Mouse (Mus musculus) erythroblast, adult 5-6 weeks (primary cell): ENCODE data around the gene Rrp1. TPM values are rescaled to one million over a fixed set of nuclear protein-coding genes. Genes with fewer than 3 reads are reported as not detected.
A peak's percentile ranks its signal among the peaks of the same experiment; 100 is the strongest.
"Not testable (repeated sequence)": the region's sequence is repeated elsewhere in the genome, so short reads cannot be mapped to it uniquely, and the experiment has no call there.

ENCODE experiments used
- ATAC-seq: replicated peaks from 2 replicates; pipeline ENCODE4 v1.8.0; 2016; ENCODE audit warnings: moderate number of reproducible peaks, mild to moderate bottlenecking, moderate TSS enrichment, inconsistent platforms; ENCODE audit not compliant: poor library complexity, low FRiP score, severe bottlenecking
- total RNA-seq, 2 experiments: library from RNA; stranded (forward) in 1 of 2; stranded (reverse) in 1 of 2; fragments of 150-400 nt in 1 of 2; fragments of 200-764, 138-1000 nt in 1 of 2; gene quantifications; 2 replicates each; pipeline versions ENCODE4 v1.2.3 to v1.2.4; 2015 to 2017; ENCODE audit warnings: low replicate concordance in 2 of 2

Rrp1 gene
- total RNA-seq, 2 experiments from 2014 or later, result 4.8 to 46.9 TPM

GRCm38 (mm10) chr10:78390982-78391470 is 21.8 kb downstream of the Rrp1 start:
- ATAC-seq, result no peak

- ATAC-seq, result no peak
Observed at GRCm38 (mm10) chr10:78388216-78388980, 24.4 kb downstream of the Rrp1 start.

GRCm38 (mm10) chr10:78385520-78385919 is 27.3 kb downstream of the Rrp1 start:
- no peak for ATAC-seq

DNA sequence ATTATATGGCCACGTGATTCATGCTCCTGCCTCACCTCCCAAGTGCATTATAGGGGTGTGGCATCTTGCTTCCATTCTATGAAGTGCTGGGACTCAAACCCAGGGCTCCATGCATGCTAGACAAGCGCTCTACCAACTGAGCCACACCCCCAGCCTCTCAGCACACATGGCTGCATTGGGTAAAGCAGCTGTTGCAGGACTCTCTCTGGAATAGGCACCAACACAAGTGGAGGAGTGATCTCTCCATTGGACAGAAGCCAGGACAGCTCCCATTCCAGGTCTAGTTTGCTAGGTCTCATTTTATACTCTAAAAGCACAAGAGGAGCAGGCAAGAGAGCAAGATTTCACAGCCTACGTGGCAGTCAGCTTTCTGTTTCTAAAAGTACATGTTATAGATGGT is 29.3 kb downstream of the Rrp1 start:
- ATAC-seq, result no peak

- ATAC-seq, result 0 out of 2 replicates have a peak, but pooled peaks have one; percentile 55
Observed at GRCm38 (mm10) chr10:78378516-78378915, 34.3 kb downstream of the Rrp1 start.

DNA sequence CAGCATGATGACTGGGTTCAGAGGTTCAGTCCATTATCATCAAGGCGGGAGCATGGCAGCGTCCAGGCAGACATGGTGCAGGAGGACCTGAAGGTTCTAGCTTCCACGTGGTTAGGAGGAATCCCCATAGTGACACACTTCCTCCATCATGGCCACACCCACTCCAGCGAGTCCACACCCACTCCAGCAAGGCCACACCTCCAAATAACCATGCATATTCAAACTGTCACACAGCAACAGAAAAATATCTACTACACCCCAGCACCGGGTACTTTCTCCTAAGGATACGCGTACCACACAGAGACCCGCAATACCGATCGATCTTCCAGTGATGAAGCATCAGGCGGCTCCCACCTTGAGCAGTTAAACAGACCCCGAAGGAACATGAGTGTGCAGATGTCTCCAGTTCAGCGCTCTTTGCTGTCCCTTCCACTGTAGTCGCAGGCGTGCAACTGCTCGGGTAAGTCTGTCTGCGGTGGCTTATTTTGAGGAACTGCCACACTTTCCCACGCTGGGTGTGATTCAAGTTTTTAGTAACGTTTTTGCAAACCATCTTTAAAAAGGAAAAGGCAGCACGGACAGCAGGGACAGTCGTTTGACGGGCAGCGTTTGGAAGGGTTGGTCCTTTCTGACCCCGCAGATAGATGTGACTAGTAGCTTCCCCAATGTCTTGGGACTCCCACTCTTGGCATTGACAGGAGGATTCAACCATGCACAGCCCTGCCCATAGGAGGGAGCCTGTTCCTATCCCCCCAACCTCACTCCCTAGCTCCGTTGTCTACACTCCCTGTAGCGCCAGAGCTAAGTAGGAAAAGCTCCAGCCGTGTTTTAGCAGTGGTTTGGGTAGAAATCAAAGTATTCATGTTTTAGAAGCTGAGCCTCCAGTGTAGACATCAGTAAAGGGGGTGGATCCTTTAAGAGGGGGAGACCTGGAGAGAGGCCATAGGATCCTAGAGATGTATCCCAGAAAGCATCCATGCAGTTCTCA is 39.9 kb downstream of the Rrp1 start:
- peak; percentile 87 for ATAC-seq

DNA sequence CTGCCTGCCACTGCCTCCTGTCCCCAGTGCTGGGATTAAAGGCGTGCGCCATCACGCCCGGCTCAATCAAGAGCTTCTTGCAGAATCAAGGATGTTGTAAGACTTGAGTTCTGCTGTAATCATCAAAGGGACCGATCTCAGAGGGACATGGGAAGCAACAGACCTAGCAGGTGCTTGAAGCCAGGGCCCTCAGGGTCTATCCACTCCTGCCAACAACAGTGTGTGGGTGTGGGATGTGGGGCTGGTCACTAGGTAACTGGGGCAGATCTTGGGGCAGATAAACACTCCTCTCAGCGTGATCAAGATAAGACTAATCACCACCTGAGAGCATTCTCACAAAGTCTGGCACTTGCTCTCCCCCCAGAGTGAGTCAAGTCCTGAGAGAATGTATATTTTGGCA is 41.1 kb downstream of the Rrp1 start:
- ATAC-seq, result no peak

DNA sequence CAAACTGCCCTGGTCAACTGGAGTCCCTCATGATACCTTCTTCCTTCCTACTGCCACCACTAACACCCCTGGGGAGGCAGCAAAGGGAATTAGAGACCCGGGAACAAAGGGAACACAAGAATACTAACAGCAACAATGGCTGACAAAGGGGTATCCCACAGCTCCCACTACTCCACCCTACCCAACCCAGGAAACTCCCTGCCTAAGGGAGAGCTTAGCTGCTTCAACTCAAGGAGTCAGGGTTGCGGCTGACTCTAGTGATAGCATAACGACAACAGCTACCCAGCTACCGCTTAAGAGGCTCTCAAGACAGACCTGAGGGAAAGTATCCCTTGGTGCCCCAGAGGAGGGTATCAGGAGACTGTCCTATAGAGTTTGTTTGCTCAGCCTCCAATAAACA is 45.3 kb downstream of the Rrp1 start:
- peak; percentile 59 for ATAC-seq

GRCm38 (mm10) chr10:78366851-78367312 is 46.0 kb downstream of the Rrp1 start:
- ATAC-seq, result peak; percentile 87

DNA sequence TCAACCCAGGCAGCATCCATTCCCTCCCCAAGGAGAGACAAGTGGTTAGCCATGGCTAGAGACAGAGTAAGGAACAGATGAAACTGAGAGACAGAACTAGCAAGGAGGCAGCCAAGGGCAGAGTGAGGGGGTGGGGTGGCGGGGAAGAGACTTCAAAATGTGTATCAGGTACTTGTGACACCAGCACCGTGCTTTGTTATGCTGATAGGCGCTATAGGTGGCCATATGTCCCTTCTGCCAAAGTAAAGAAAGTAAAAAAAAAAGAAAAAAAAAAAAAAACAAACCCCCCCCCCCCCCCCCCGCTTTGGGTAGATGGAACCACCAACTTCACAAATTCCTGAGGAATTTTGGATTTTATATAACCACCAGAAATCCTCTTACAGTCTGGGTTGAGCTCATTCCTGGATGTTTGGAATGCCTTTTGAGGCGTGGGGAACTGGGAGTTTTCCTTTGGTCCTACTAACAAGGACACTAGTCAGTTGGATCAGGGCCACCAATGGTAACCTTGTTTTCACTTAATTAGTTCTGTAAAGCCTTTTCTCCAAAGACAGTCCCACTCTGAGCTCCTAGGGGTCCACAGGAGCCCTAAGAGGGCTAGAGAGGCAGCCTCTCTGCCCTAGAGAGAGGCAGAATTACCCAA is 46.5 kb downstream of the Rrp1 start:
- ATAC-seq, result no peak; the same call in none of the 2 replicates

GRCm38 (mm10) chr10:78365555-78365954 is 47.3 kb downstream of the Rrp1 start:
- no peak for ATAC-seq

DNA sequence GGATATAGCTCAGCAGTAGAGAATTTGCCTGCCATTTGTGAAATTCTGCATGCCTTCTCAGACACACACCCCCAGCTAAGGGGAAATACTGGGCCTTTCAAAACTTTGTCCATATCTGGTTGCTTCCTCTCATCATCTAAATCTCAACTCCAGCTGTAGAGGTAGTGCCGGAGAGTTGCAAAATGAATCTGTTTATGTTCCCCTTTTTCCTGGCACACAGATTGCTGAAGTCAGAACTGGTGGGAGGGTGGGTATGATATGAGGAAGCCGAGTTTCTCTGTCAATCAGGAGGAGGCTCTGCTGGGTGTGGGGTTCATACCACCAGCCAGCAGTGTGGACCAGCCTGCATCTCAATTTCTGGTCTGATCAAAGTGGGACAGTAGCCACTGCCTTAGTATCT is 48.7 kb downstream of the Rrp1 start:
- ATAC-seq, result no peak

- no peak for ATAC-seq
Observed at GRCm38 (mm10) chr10:78363366-78363765, 49.5 kb downstream of the Rrp1 start.

GRCm38 (mm10) chr10:78361951-78362350 is 50.9 kb downstream of the Rrp1 start:
- ATAC-seq, result no peak

DNA sequence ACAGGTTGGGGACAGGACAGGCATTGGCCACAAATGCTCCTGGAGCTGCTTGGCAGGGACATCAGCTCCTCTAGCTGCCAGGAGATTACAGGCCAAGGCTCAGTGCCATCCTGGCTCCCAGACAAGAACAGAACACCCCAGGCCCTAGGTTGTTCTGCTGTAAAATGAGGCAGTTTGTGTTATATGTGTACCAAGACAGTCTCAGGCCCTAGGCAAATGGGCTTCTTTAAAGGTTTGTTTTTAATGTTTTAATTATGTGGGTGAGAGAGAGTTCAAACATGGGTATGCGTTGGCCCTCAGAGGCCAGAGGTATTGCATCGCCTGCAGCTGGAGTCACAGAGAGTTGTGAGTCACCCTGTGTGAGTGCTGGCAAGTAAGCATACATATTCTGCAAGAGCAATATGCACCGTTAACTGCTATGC is 52.5 kb downstream of the Rrp1 start:
- ATAC-seq, result no peak

GRCm38 (mm10) chr10:78358999-78359398 is 53.8 kb downstream of the Rrp1 start:
- not testable (repeated sequence) for ATAC-seq

GRCm38 (mm10) chr10:78358266-78358665 is 54.6 kb downstream of the Rrp1 start:
- 0 out of 2 replicates have a peak, but pooled peaks have one; percentile 18 for ATAC-seq

GRCm38 (mm10) chr10:78357742-78358141 is 55.1 kb downstream of the Rrp1 start:
- ATAC-seq, result no peak

DNA sequence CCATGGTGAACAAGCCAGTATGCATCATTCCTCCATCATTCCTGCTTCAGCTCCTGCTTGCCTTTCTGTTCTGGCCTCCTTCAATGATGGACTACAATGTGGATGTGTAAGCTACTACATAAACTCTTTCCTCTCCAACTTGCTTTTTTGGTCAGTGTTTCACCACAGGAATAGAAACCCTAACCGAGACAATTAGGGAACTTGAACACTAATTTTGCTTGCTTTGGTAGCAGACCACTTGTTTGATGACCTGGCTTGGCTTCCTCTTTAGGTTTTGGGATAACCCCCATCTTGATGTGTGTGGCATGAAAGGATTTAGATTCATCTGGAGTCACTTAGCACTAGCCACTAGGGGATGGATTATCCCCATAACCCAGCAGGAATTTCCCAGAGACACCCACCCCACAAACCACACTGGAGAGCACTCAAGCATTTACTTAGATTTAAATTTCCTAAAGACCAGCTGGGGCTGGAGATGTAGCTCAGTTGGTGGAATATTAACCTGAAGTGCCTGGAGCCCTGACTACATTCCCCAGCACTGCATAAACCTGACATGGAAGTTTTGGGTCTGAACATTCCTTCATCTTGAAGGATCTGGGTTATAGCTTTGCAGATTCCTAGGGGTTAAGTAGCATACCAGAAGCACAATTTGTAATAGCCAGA is 56.8 kb downstream of the Rrp1 start:
- no peak for ATAC-seq
